ENCODE assay signal across 7 mouse cellular contexts in genomic region chr8:121947753-121948141, GRCm38 (mm10). TPM values are rescaled to one million over a fixed set of nuclear protein-coding genes. Genes with fewer than 3 reads are reported as not detected.
DNase-seq lines count a peak whose midpoint lies in the region; ATAC-seq and TF ChIP-seq lines count a peak whose summit lies in the region.

No protein-coding gene starts in this region.

- peak overlapping the region; percentile 67 for H3K4me2 ChIP-seq in intestine, embryonic 16.5 days (ENCODE audit: low read depth, low read length)
- H3K4me2 ChIP-seq in limb, embryonic 11.5 days (ENCODE audit: low read depth, severe bottlenecking): peak overlapping the region; percentile 72
- H3K4me2 ChIP-seq in midbrain, embryonic 13.5 days (replicated peaks): peak overlapping the region; percentile 63

- H3K4me1 ChIP-seq in intestine, embryonic 16.5 days (ENCODE audit: control insufficient read depth, insufficient read depth, low read length): peaks cover 25% of the 10 kb centered on the region
- H3K4me1 ChIP-seq in limb, embryonic 11.5 days (ENCODE audit: control insufficient read depth, insufficient read depth, low read length): peaks cover 23% of the 10 kb centered on the region
- peaks cover 45% of the 10 kb centered on the region for H3K4me1 ChIP-seq in midbrain, embryonic 13.5 days (replicated peaks)
- H3K4me1 ChIP-seq in small intestine, adult 2 months (ENCODE audit: control insufficient read depth, insufficient read depth, insufficient read length, low read length): peaks cover 19% of the 10 kb centered on the region

- H3K9ac ChIP-seq in intestine, embryonic 16.5 days (ENCODE audit: low read depth, low read length): peak overlapping the region; percentile 69
- peak overlapping the region; percentile 67 for H3K9ac ChIP-seq in limb, embryonic 11.5 days (ENCODE audit: low read length)
- peak overlapping the region; percentile 54 for H3K9ac ChIP-seq in midbrain, embryonic 13.5 days (replicated peaks)

- H3K4me3 ChIP-seq in intestine, embryonic 16.5 days (ENCODE audit: low read length): peak overlapping the region; percentile 46
- H3K4me3 ChIP-seq in limb, embryonic 11.5 days (ENCODE audit: low read depth, low read length): peak overlapping the region; percentile 32
- peak overlapping the region; percentile 36 for H3K4me3 ChIP-seq in midbrain, embryonic 13.5 days (replicated peaks)
- H3K4me3 ChIP-seq in small intestine, adult 2 months (ENCODE audit: low read depth, low read length): peak overlapping the region; percentile 59

- DNase-seq in adrenal gland, adult 18-20 months (ENCODE audit: low spot score in 2 of 2): peak; percentile 74 to 87
- DNase-seq in embryo, embryonic 10.5 days (ENCODE audit: low spot score): peak; percentile 96
- peak; percentile 84 to 93 for DNase-seq in gastrocnemius, postnatal 4 days (ENCODE audit: low spot score in 2 of 2)
- DNase-seq in limb, embryonic 11.5 days (ENCODE audit: low spot score): peak; percentile 96

- peak overlapping the region; percentile 91 for H3K27ac ChIP-seq in intestine, embryonic 16.5 days (ENCODE audit: low read length)
- H3K27ac ChIP-seq in limb, embryonic 11.5 days (replicated peaks; ENCODE audit: low read depth, low read length): peak overlapping the region; percentile 88
- H3K27ac ChIP-seq in midbrain, embryonic 13.5 days: peak overlapping the region; percentile 82
- no peak overlapping the region for H3K27ac ChIP-seq in small intestine, adult 2 months (ENCODE audit: insufficient read depth, low read depth, low read length)

- peak; percentile 34 for ATAC-seq in intestine, embryonic 16.5 days
- ATAC-seq in limb, embryonic 11.5 days (ENCODE audit: insufficient number of reproducible peaks, low FRiP score, low TSS enrichment, low read depth): peak; percentile 49; the same call in 1 of the 2 replicates
- peak; percentile 29 for ATAC-seq in midbrain, embryonic 13.5 days

- H3K27me3 ChIP-seq in intestine, embryonic 16.5 days (replicated peaks; ENCODE audit: control insufficient read depth, insufficient read depth, low read length): no peaks in the 10 kb centered on the region
- H3K27me3 ChIP-seq in limb, embryonic 11.5 days (ENCODE audit: control insufficient read depth, insufficient read depth, low read length): no peaks in the 10 kb centered on the region
- H3K27me3 ChIP-seq in midbrain, embryonic 13.5 days: 0 out of 2 replicates have a peak, but pooled peaks cover 4% of the 10 kb centered on the region
- no peaks in the 10 kb centered on the region for H3K27me3 ChIP-seq in small intestine, adult 2 months (ENCODE audit: control insufficient read depth, insufficient read depth, low read length)

- no peak for TF ChIP-seq POLR2A in small intestine, adult 2 months (IDR thresholded peaks at IDR 0.05; ENCODE audit: low read depth, low read length)

- H3K9me3 ChIP-seq in intestine, embryonic 16.5 days (ENCODE audit: control insufficient read depth, low read length): no peaks in the 10 kb centered on the region
- H3K9me3 ChIP-seq in limb, embryonic 11.5 days (ENCODE audit: control insufficient read depth, low read length): no peaks in the 10 kb centered on the region
- no peaks in the 10 kb centered on the region for H3K9me3 ChIP-seq in midbrain, embryonic 13.5 days

- no peaks in the 10 kb centered on the region for H3K36me3 ChIP-seq in intestine, embryonic 16.5 days (ENCODE audit: control insufficient read depth, insufficient read depth, low read length)
- no peaks in the 10 kb centered on the region for H3K36me3 ChIP-seq in limb, embryonic 11.5 days (ENCODE audit: control insufficient read depth, insufficient read depth, low read length)
- no peaks in the 10 kb centered on the region for H3K36me3 ChIP-seq in midbrain, embryonic 13.5 days
- no peaks in the 10 kb centered on the region for H3K36me3 ChIP-seq in small intestine, adult 2 months (ENCODE audit: control insufficient read depth, insufficient read depth, low read length)

- TF ChIP-seq CTCF in small intestine, adult 2 months (IDR thresholded peaks at IDR 0.05; ENCODE audit: extremely low read depth, insufficient read length, insufficient replicate concordance, low read depth, low read length): no peak

- WGBS in intestine, embryonic 16.5 days: under 1% methylated on average over 18 of the region's 18 CpGs
- WGBS in limb, embryonic 11.5 days: under 1% methylated on average over 18 of the region's 18 CpGs
- under 1% methylated on average over 18 of the region's 18 CpGs for WGBS in midbrain, embryonic 13.5 days
- under 1% methylated on average over 18 of the region's 18 CpGs for WGBS in small intestine, adult 2 months

RNA-seq across cellular contexts. Expression of gene Banp, which starts 1.8 kb away (rescaled TPM):
- 10 to 100 TPM; 44.8 to 48.9 TPM for total RNA-seq in adrenal gland, adult 18-20 months (2021)
- total RNA-seq in gastrocnemius, postnatal 4 days (2021): 10 to 100 TPM; 15.6 to 17.4 TPM
- 36.3 and 36.6 TPM in 2 replicates for polyA plus RNA-seq in intestine, embryonic 16.5 days (2015; fragmentation: Nextera tagmentation; extraction: Ambion mirVana)
- polyA plus RNA-seq in limb, embryonic 11.5 days (2014; fragmentation: Nextera tagmentation; extraction: Ambion mirVana): 57.9 and 58.1 TPM in 2 replicates
- 59.0 and 62.4 TPM in 2 replicates for polyA plus RNA-seq in midbrain, embryonic 13.5 days (2015; fragmentation: Nextera tagmentation; extraction: Ambion mirVana)
- 24.7 and 34.3 TPM in 2 replicates for polyA plus RNA-seq in small intestine, adult 2 months (2012; rRNA removed)

RNA-seq across cellular contexts. Expression of gene Car5a, which starts 3.0 kb away (rescaled TPM):
- not detected for total RNA-seq in adrenal gland, adult 18-20 months (2021)
- under 1 TPM in 1 of 2 experiments, not detected in 1; 0.44 TPM for total RNA-seq in gastrocnemius, postnatal 4 days (2021)
- 0.31 and 0.70 TPM in 2 replicates for polyA plus RNA-seq in intestine, embryonic 16.5 days (2015; fragmentation: Nextera tagmentation; extraction: Ambion mirVana)
- polyA plus RNA-seq in limb, embryonic 11.5 days (2014; fragmentation: Nextera tagmentation; extraction: Ambion mirVana): not detected in 2 replicates
- 0.12 and 0.53 TPM in 2 replicates for polyA plus RNA-seq in midbrain, embryonic 13.5 days (2015; fragmentation: Nextera tagmentation; extraction: Ambion mirVana)
- 0.11 TPM in 1 of 2 replicates, not detected in the other for polyA plus RNA-seq in small intestine, adult 2 months (2012; rRNA removed)

RNA-seq across cellular contexts. Expression of gene Slc7a5, which starts 40.3 kb away (rescaled TPM):
- 10 to 100 TPM; 35.3 to 48.3 TPM for total RNA-seq in adrenal gland, adult 18-20 months (2021)
- 10 to 100 TPM; 21.9 to 22.4 TPM for total RNA-seq in gastrocnemius, postnatal 4 days (2021)
- 11.6 and 12.5 TPM in 2 replicates for polyA plus RNA-seq in intestine, embryonic 16.5 days (2015; fragmentation: Nextera tagmentation; extraction: Ambion mirVana)
- 15.2 and 17.0 TPM in 2 replicates for polyA plus RNA-seq in limb, embryonic 11.5 days (2014; fragmentation: Nextera tagmentation; extraction: Ambion mirVana)
- 34.2 and 37.3 TPM in 2 replicates for polyA plus RNA-seq in midbrain, embryonic 13.5 days (2015; fragmentation: Nextera tagmentation; extraction: Ambion mirVana)
- polyA plus RNA-seq in small intestine, adult 2 months (2012; rRNA removed): 10.9 and 11.5 TPM in 2 replicates
